Mouse (Mus musculus): ENCODE data around the gene Rp9. TPM values are rescaled to one million over a fixed set of nuclear protein-coding genes. Genes with fewer than 3 reads are reported as not detected.

Gene Rp9
- polyA plus RNA-seq (2016; fragmentation: Nextera tagmentation; extraction: Ambion mirVana) = 43.8 and 43.9 TPM in 2 replicates

DNA sequence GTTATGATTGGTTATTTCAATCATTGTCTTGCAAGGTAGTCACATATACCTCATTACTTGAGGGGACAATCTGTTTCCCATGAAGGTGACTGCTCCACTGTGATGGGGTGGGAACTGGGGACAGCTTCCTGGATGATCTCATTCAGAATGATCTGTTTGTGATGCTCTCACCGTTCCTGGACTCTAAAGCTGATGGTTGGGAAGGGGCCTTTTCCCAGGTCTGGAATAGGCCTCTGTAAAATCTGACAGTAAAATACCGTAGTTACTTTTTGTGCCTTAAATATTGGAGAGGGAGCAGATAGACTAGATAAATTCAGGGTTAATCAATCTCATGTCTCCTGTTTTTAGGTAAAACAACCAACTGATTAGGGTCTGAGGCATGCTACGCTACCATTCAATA lies at the start of gene Rp9:
Gene Rp9, minus strand, starts transcription at position 101 of the 400 bp plus-strand sequence.
- DNase-seq (ENCODE audit: extremely low spot score, low spot score) = no peak
- Histone ChIP-seq H3K4me3 (peak within 1 kb of the TSS; percentile 91), H3K9me3 (no peaks in the 10 kb centered on the region), H3K27ac (peak within 1 kb of the TSS; percentile 95; the same call in 1 of the 2 replicates), H3K36me3 (replicated peaks) (peaks cover 14% of the 10 kb centered on the region), H3K4me1 (peaks cover 11% of the 10 kb centered on the region), H3K27me3 (ENCODE audit: poor library complexity, severe bottlenecking) (no peaks in the 10 kb centered on the region)
- 94% methylated on average over 3 of the region's 3 CpGs for WGBS

GRCm38 (mm10) chr9:22518394-22519041 lies 49.0 kb upstream of the Rp9 start:
- no peaks in the 10 kb centered on the region for H3K36me3 ChIP-seq (replicated peaks)
- H3K27me3 ChIP-seq (ENCODE audit: poor library complexity, severe bottlenecking) = no peaks in the 10 kb centered on the region
- H3K9me3 ChIP-seq = peaks cover 4% of the 10 kb centered on the region; the same call in 1 of the 2 replicates
- peak; percentile 34 for DNase-seq (ENCODE audit: extremely low spot score, low spot score)
- no peak overlapping the region for H3K27ac ChIP-seq
- H3K4me1 ChIP-seq = no peaks in the 10 kb centered on the region
- WGBS = 92% methylated on average over 3 of the region's 3 CpGs
- H3K4me3 ChIP-seq = no peak overlapping the region

DNA sequence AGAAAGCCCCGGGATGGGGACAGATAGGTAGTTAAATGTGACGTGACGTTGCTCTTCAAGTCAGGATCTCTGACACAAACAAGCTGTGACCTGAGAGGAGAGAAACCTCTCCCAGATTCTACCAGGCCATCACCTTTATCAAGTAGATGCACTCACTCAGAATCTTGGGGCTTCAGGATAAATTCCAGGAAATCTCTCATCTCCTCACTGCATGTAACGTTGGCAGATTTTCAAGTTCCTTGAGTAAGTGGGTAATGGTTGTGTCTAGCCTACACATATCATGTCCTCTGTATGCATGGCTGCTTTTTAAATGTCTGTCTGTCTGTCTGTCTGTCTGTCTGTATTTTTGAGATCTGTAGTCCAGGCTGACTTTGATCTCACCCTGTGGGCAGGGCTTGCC lies 45.5 kb upstream of the Rp9 start:
- H3K4me3 ChIP-seq = no peak overlapping the region
- WGBS = 93% methylated on average over 4 of the region's 4 CpGs
- no peak overlapping the region for H3K27ac ChIP-seq
- H3K4me1 ChIP-seq = no peaks in the 10 kb centered on the region
- H3K27me3 ChIP-seq (ENCODE audit: poor library complexity, severe bottlenecking) = no peaks in the 10 kb centered on the region
- no peaks in the 10 kb centered on the region for H3K9me3 ChIP-seq
- H3K36me3 ChIP-seq (replicated peaks) = no peaks in the 10 kb centered on the region
- DNase-seq (ENCODE audit: extremely low spot score, low spot score) = no peak

- H3K4me1 ChIP-seq = no peaks in the 10 kb centered on the region
- H3K36me3 ChIP-seq (replicated peaks) = no peaks in the 10 kb centered on the region
- H3K27me3 ChIP-seq (ENCODE audit: poor library complexity, severe bottlenecking) = no peaks in the 10 kb centered on the region
- H3K4me3 ChIP-seq = no peak overlapping the region
- H3K9me3 ChIP-seq = no peaks in the 10 kb centered on the region
- no peak for DNase-seq (ENCODE audit: extremely low spot score, low spot score)
- no peak overlapping the region for H3K27ac ChIP-seq
- 68% methylated on average over 2 of the region's 2 CpGs for WGBS
Observed at GRCm38 (mm10) chr9:22505574-22505973, 36.0 kb upstream of the Rp9 start.

GRCm38 (mm10) chr9:22503581-22503980 lies 34.0 kb upstream of the Rp9 start:
- Histone ChIP-seq H3K36me3 (replicated peaks) (peaks cover 5% of the 10 kb centered on the region), H3K9me3 (no peaks in the 10 kb centered on the region), H3K4me3 (no peak overlapping the region), H3K27ac (no peak overlapping the region), H3K27me3 (ENCODE audit: poor library complexity, severe bottlenecking) (no peaks in the 10 kb centered on the region), H3K4me1 (no peaks in the 10 kb centered on the region)
- DNase-seq (ENCODE audit: extremely low spot score, low spot score) = no peak
- 70% methylated on average over 5 of the region's 5 CpGs for WGBS

DNA sequence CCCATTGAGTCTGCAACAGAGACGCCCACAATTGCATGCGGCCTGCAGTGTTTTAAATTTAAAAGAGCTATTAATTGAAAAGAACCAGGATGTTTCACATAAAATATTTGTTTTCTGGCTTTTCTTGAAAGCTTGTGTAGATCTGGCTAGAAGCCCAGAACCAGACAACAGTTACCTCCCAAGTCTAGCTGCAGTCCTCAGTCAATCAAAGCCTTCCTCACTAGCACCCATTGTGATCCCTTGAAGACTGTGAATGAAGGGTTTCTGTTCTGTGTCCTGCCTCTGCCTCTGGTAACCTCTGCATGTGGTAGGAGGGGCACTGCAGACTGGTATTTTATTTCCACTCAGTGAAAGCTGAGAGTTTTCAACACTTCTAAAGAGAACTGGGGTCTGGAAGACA lies 33.4 kb upstream of the Rp9 start:
- Histone ChIP-seq H3K27ac (no peak overlapping the region), H3K36me3 (replicated peaks) (peaks cover 5% of the 10 kb centered on the region), H3K4me1 (no peaks in the 10 kb centered on the region), H3K27me3 (ENCODE audit: poor library complexity, severe bottlenecking) (no peaks in the 10 kb centered on the region), H3K9me3 (no peaks in the 10 kb centered on the region), H3K4me3 (no peak overlapping the region)
- DNase-seq (ENCODE audit: extremely low spot score, low spot score) = no peak
- 94% methylated on average over 2 of the region's 2 CpGs for WGBS

DNA sequence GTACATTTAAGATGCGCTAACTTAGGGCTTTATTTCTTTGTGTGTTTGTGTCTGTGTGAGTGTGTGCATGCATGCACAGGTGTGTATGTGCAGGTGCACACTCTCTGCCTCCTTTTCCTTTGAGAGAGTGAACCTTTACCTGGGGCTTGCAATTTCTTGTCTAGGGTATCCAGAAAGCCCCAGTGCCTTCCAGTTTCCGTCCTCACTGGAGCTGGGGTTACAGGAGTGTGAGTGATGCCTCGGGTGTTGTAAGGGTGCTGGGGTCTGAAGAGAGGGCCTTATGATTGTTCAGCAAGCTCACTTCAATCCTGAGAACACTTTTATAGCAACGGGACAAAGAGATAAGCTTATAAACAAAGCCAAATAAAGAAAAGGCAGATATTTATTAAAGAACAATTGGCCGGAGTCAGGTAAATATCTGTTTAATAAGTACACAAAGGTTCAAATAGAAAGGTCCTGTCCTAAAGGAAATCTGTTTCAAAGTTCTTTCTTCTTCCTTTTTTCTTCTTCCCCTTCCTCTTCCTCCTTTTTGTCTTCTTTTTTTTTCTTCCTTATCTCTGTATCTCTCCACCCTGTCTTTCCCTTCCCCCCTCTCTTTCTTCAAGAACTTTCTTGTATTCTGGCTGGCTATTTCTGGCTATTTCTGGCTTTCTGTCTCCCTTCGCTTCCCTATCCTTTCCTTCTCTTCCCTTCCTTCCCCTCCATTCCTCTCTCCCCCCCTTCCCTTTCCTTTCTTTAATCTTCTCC lies 27.7 kb upstream of the Rp9 start:
- DNase-seq (ENCODE audit: extremely low spot score, low spot score) = no peak
- H3K4me1 ChIP-seq = no peaks in the 10 kb centered on the region
- 89% methylated on average over 6 of the region's 6 CpGs for WGBS
- no peaks in the 10 kb centered on the region for H3K27me3 ChIP-seq (ENCODE audit: poor library complexity, severe bottlenecking)
- 0 out of 2 replicates have a peak, but pooled peaks cover 4% of the 10 kb centered on the region for H3K9me3 ChIP-seq
- no peak overlapping the region for H3K27ac ChIP-seq
- H3K4me3 ChIP-seq = no peak overlapping the region
- peaks cover 5% of the 10 kb centered on the region for H3K36me3 ChIP-seq (replicated peaks)

GRCm38 (mm10) chr9:22495133-22495532 lies 25.6 kb upstream of the Rp9 start:
- Histone ChIP-seq H3K27ac (no peak overlapping the region), H3K9me3 (0 out of 2 replicates have a peak, but pooled peaks cover 4% of the 10 kb centered on the region), H3K4me1 (no peaks in the 10 kb centered on the region), H3K4me3 (no peak overlapping the region), H3K36me3 (replicated peaks) (peaks cover 5% of the 10 kb centered on the region), H3K27me3 (ENCODE audit: poor library complexity, severe bottlenecking) (no peaks in the 10 kb centered on the region)
- 78% methylated on average over 2 of the region's 2 CpGs for WGBS
- no peak for DNase-seq (ENCODE audit: extremely low spot score, low spot score)

GRCm38 (mm10) chr9:22494203-22494807 lies 24.8 kb upstream of the Rp9 start:
- Histone ChIP-seq H3K4me3 (no peak overlapping the region), H3K4me1 (no peaks in the 10 kb centered on the region), H3K27me3 (ENCODE audit: poor library complexity, severe bottlenecking) (no peaks in the 10 kb centered on the region), H3K9me3 (0 out of 2 replicates have a peak, but pooled peaks cover 4% of the 10 kb centered on the region), H3K27ac (no peak overlapping the region), H3K36me3 (replicated peaks) (no peaks in the 10 kb centered on the region)
- 80% methylated on average over 9 of the region's 9 CpGs for WGBS
- no peak for DNase-seq (ENCODE audit: extremely low spot score, low spot score)

GRCm38 (mm10) chr9:22488963-22489362 lies 19.4 kb upstream of the Rp9 start:
- WGBS = 69% methylated on average over 9 of the region's 9 CpGs
- Histone ChIP-seq H3K27ac (no peak overlapping the region), H3K4me1 (no peaks in the 10 kb centered on the region), H3K9me3 (no peaks in the 10 kb centered on the region), H3K36me3 (replicated peaks) (no peaks in the 10 kb centered on the region), H3K4me3 (no peak overlapping the region), H3K27me3 (ENCODE audit: poor library complexity, severe bottlenecking) (no peaks in the 10 kb centered on the region)
- no peak for DNase-seq (ENCODE audit: extremely low spot score, low spot score)

- Histone ChIP-seq H3K4me3 (no peak overlapping the region), H3K27ac (no peak overlapping the region), H3K9me3 (no peaks in the 10 kb centered on the region), H3K4me1 (no peaks in the 10 kb centered on the region), H3K36me3 (replicated peaks) (no peaks in the 10 kb centered on the region), H3K27me3 (ENCODE audit: poor library complexity, severe bottlenecking) (no peaks in the 10 kb centered on the region)
- no peak for DNase-seq (ENCODE audit: extremely low spot score, low spot score)
- 91% methylated on average over 7 of the region's 7 CpGs for WGBS
Observed at GRCm38 (mm10) chr9:22486211-22486610, 16.7 kb upstream of the Rp9 start.

GRCm38 (mm10) chr9:22484562-22485308 lies 15.2 kb upstream of the Rp9 start:
- Histone ChIP-seq H3K36me3 (replicated peaks) (no peaks in the 10 kb centered on the region), H3K4me1 (no peaks in the 10 kb centered on the region), H3K4me3 (no peak overlapping the region), H3K27ac (no peak overlapping the region), H3K27me3 (ENCODE audit: poor library complexity, severe bottlenecking) (no peaks in the 10 kb centered on the region), H3K9me3 (no peaks in the 10 kb centered on the region)
- no peak for DNase-seq (ENCODE audit: extremely low spot score, low spot score)
- 90% methylated on average over 12 of the region's 12 CpGs for WGBS

All from forebrain, embryonic 10.5 days (tissue).